Comparison of ENCODE assay signal across 7 mouse cellular contexts in genomic region chr3:96221640-96222038, GRCm38 (mm10). TPM values are rescaled to one million over a fixed set of nuclear protein-coding genes. Genes with fewer than 3 reads are reported as not detected.
A peak's percentile ranks its signal among the peaks of the same experiment; 100 is the strongest.
DNase-seq lines count a peak whose midpoint lies in the region; ATAC-seq and TF ChIP-seq lines count a peak whose summit lies in the region.

No protein-coding gene starts in this region.

- no peaks in the 10 kb centered on the region for H3K36me3 ChIP-seq in lung, embryonic 14.5 days (ENCODE audit: insufficient read depth)
- H3K36me3 ChIP-seq in embryonic facial prominence, embryonic 12.5 days, result no peaks in the 10 kb centered on the region
- no peaks in the 10 kb centered on the region for H3K36me3 ChIP-seq in hindbrain, embryonic 13.5 days
- H3K36me3 ChIP-seq in midbrain, embryonic 12.5 days, result no peaks in the 10 kb centered on the region

- peak overlapping the region; percentile 52 for H3K4me3 ChIP-seq in lung, embryonic 14.5 days (ENCODE audit: low read depth, low read length)
- H3K4me3 ChIP-seq in embryonic facial prominence, embryonic 12.5 days, result peak overlapping the region; percentile 65
- peak overlapping the region; percentile 57 for H3K4me3 ChIP-seq in hindbrain, embryonic 13.5 days
- peak overlapping the region; percentile 61 for H3K4me3 ChIP-seq in midbrain, embryonic 12.5 days

- H3K4me1 ChIP-seq in lung, embryonic 14.5 days (ENCODE audit: insufficient read depth), result peaks cover 16% of the 10 kb centered on the region; the same call in 1 of the 2 replicates
- H3K4me1 ChIP-seq in embryonic facial prominence, embryonic 12.5 days, result peaks cover 18% of the 10 kb centered on the region
- H3K4me1 ChIP-seq in hindbrain, embryonic 13.5 days (replicated peaks), result peaks cover 45% of the 10 kb centered on the region
- H3K4me1 ChIP-seq in midbrain, embryonic 12.5 days, result peaks cover 46% of the 10 kb centered on the region

- peak overlapping the region; percentile 56 for H3K9ac ChIP-seq in lung, embryonic 14.5 days
- peak overlapping the region; percentile 89 for H3K9ac ChIP-seq in embryonic facial prominence, embryonic 12.5 days
- H3K9ac ChIP-seq in hindbrain, embryonic 13.5 days, result peak overlapping the region; percentile 82
- H3K9ac ChIP-seq in midbrain, embryonic 12.5 days (replicated peaks), result peak overlapping the region; percentile 84

- H3K4me2 ChIP-seq in lung, embryonic 14.5 days, result peak overlapping the region; percentile 93
- H3K4me2 ChIP-seq in embryonic facial prominence, embryonic 12.5 days (replicated peaks), result peak overlapping the region; percentile 57
- H3K4me2 ChIP-seq in hindbrain, embryonic 13.5 days, result peak overlapping the region; percentile 86
- peak overlapping the region; percentile 79 for H3K4me2 ChIP-seq in midbrain, embryonic 12.5 days (replicated peaks)

- H3K27ac ChIP-seq in lung, embryonic 14.5 days (ENCODE audit: low read depth), result peak overlapping the region; percentile 99
- peak overlapping the region; percentile 99 for H3K27ac ChIP-seq in embryonic facial prominence, embryonic 12.5 days
- peak overlapping the region; percentile 98 for H3K27ac ChIP-seq in hindbrain, embryonic 13.5 days
- peak overlapping the region; percentile 98 for H3K27ac ChIP-seq in midbrain, embryonic 12.5 days (replicated peaks)

- no peak for TF ChIP-seq CTCF in lung, embryonic 14.5 days (IDR thresholded peaks at IDR 0.05; ENCODE audit: low read depth)

- WGBS in lung, embryonic 14.5 days, result 25% methylated on average over 9 of the region's 9 CpGs
- 18% methylated on average over 9 of the region's 9 CpGs for WGBS in embryonic facial prominence, embryonic 12.5 days
- WGBS in hindbrain, embryonic 13.5 days, result 18% methylated on average over 9 of the region's 9 CpGs
- 15% methylated on average over 9 of the region's 9 CpGs for WGBS in midbrain, embryonic 12.5 days

- DNase-seq in lung, embryonic 14.5 days, result peak; percentile 17
- no peak for DNase-seq in lung, postnatal 4 days
- DNase-seq in urinary bladder, adult 18-20 months (ENCODE audit: low spot score in 2 of 2), result no peak

- no peaks in the 10 kb centered on the region for H3K27me3 ChIP-seq in lung, embryonic 14.5 days (ENCODE audit: insufficient read depth, low read length)
- H3K27me3 ChIP-seq in embryonic facial prominence, embryonic 12.5 days, result no peaks in the 10 kb centered on the region
- no peaks in the 10 kb centered on the region for H3K27me3 ChIP-seq in hindbrain, embryonic 13.5 days
- H3K27me3 ChIP-seq in midbrain, embryonic 12.5 days, result no peaks in the 10 kb centered on the region

- no peak for ATAC-seq in lung, embryonic 14.5 days (ENCODE audit: insufficient read depth)
- ATAC-seq in embryonic facial prominence, embryonic 12.5 days (ENCODE audit: insufficient number of reproducible peaks, insufficient read depth, low FRiP score, low TSS enrichment), result no peak
- ATAC-seq in hindbrain, embryonic 13.5 days (ENCODE audit: low FRiP score), result no peak
- ATAC-seq in midbrain, embryonic 12.5 days (ENCODE audit: low FRiP score, low read depth), result no peak
- no peak for ATAC-seq in megakaryocyte-erythroid progenitor cell, adult 5-6 weeks (replicated peaks; ENCODE audit: low FRiP score, low TSS enrichment, poor library complexity, severe bottlenecking)

- H3K9me3 ChIP-seq in lung, embryonic 14.5 days (ENCODE audit: low read depth, low read length), result no peaks in the 10 kb centered on the region
- no peaks in the 10 kb centered on the region for H3K9me3 ChIP-seq in embryonic facial prominence, embryonic 12.5 days
- H3K9me3 ChIP-seq in hindbrain, embryonic 13.5 days, result no peaks in the 10 kb centered on the region
- no peaks in the 10 kb centered on the region for H3K9me3 ChIP-seq in midbrain, embryonic 12.5 days

RNA-seq across cellular contexts. Expression of gene Hist2h2be, which starts 0.7 kb away (rescaled TPM):
- 5.9 and 6.4 TPM in 2 replicates for polyA plus RNA-seq in lung, embryonic 14.5 days (2014; fragmentation: Nextera tagmentation; extraction: Ambion mirVana)
- 10.6 and 11.7 TPM in 2 replicates for polyA plus RNA-seq in embryonic facial prominence, embryonic 12.5 days (2016; fragmentation: Nextera tagmentation; extraction: Ambion mirVana)
- 4.3 TPM in 2 replicates for polyA plus RNA-seq in hindbrain, embryonic 13.5 days (2015; fragmentation: Nextera tagmentation; extraction: Ambion mirVana)
- 10.9 and 11.4 TPM in 2 replicates for polyA plus RNA-seq in midbrain, embryonic 12.5 days (2016; fragmentation: Nextera tagmentation; extraction: Ambion mirVana)
- total RNA-seq in megakaryocyte-erythroid progenitor cell, adult 5-6 weeks (2014; fragmentation: Nextera tagmentation), result 10.8 and 11.4 TPM in 2 replicates
- 7.4 and 10.0 TPM in 2 replicates for total RNA-seq in megakaryocyte-erythroid progenitor cell, adult 5-6 weeks (2017)

RNA-seq across cellular contexts. Expression of gene Hist2h2ac, which starts 1.0 kb away (rescaled TPM):
- 10.8 and 11.9 TPM in 2 replicates for polyA plus RNA-seq in lung, embryonic 14.5 days (2014; fragmentation: Nextera tagmentation; extraction: Ambion mirVana)
- 12.2 and 12.5 TPM in 2 replicates for polyA plus RNA-seq in embryonic facial prominence, embryonic 12.5 days (2016; fragmentation: Nextera tagmentation; extraction: Ambion mirVana)
- polyA plus RNA-seq in hindbrain, embryonic 13.5 days (2015; fragmentation: Nextera tagmentation; extraction: Ambion mirVana), result 3.1 and 3.6 TPM in 2 replicates
- polyA plus RNA-seq in midbrain, embryonic 12.5 days (2016; fragmentation: Nextera tagmentation; extraction: Ambion mirVana), result 9.0 and 11.6 TPM in 2 replicates
- total RNA-seq in megakaryocyte-erythroid progenitor cell, adult 5-6 weeks (2014; fragmentation: Nextera tagmentation), result 68.5 and 103 TPM in 2 replicates
- 2,466 and 2,516 TPM in 2 replicates for total RNA-seq in megakaryocyte-erythroid progenitor cell, adult 5-6 weeks (2017)

RNA-seq across cellular contexts. Expression of gene Hist2h2ab, which starts 2.0 kb away (rescaled TPM):
- polyA plus RNA-seq in lung, embryonic 14.5 days (2014; fragmentation: Nextera tagmentation; extraction: Ambion mirVana), result not detected in 2 replicates
- 1.5 and 1.6 TPM in 2 replicates for polyA plus RNA-seq in embryonic facial prominence, embryonic 12.5 days (2016; fragmentation: Nextera tagmentation; extraction: Ambion mirVana)
- 1.0 TPM in 1 of 2 replicates, not detected in the other for polyA plus RNA-seq in hindbrain, embryonic 13.5 days (2015; fragmentation: Nextera tagmentation; extraction: Ambion mirVana)
- polyA plus RNA-seq in midbrain, embryonic 12.5 days (2016; fragmentation: Nextera tagmentation; extraction: Ambion mirVana), result 0.96 and 1.2 TPM in 2 replicates
- total RNA-seq in megakaryocyte-erythroid progenitor cell, adult 5-6 weeks (2014; fragmentation: Nextera tagmentation), result 13.4 and 16.5 TPM in 2 replicates
- 180 and 196 TPM in 2 replicates for total RNA-seq in megakaryocyte-erythroid progenitor cell, adult 5-6 weeks (2017)

RNA-seq across cellular contexts. Expression of gene Bola1, which starts 2.1 kb away (rescaled TPM):
- 57.6 and 68.0 TPM in 2 replicates for polyA plus RNA-seq in lung, embryonic 14.5 days (2014; fragmentation: Nextera tagmentation; extraction: Ambion mirVana)
- polyA plus RNA-seq in embryonic facial prominence, embryonic 12.5 days (2016; fragmentation: Nextera tagmentation; extraction: Ambion mirVana), result 52.6 and 53.3 TPM in 2 replicates
- polyA plus RNA-seq in hindbrain, embryonic 13.5 days (2015; fragmentation: Nextera tagmentation; extraction: Ambion mirVana), result 64.0 and 65.6 TPM in 2 replicates
- polyA plus RNA-seq in midbrain, embryonic 12.5 days (2016; fragmentation: Nextera tagmentation; extraction: Ambion mirVana), result 66.9 and 71.6 TPM in 2 replicates
- 35.9 and 55.4 TPM in 2 replicates for total RNA-seq in megakaryocyte-erythroid progenitor cell, adult 5-6 weeks (2014; fragmentation: Nextera tagmentation)
- 39.3 and 44.8 TPM in 2 replicates for total RNA-seq in megakaryocyte-erythroid progenitor cell, adult 5-6 weeks (2017)

RNA-seq across cellular contexts. Expression of gene Hist2h3c2, which starts 17.3 kb away (rescaled TPM):
- polyA plus RNA-seq in lung, embryonic 14.5 days (2014; fragmentation: Nextera tagmentation; extraction: Ambion mirVana), result 11.5 and 14.4 TPM in 2 replicates
- polyA plus RNA-seq in embryonic facial prominence, embryonic 12.5 days (2016; fragmentation: Nextera tagmentation; extraction: Ambion mirVana), result 7.1 and 8.2 TPM in 2 replicates
- 4.1 and 5.3 TPM in 2 replicates for polyA plus RNA-seq in hindbrain, embryonic 13.5 days (2015; fragmentation: Nextera tagmentation; extraction: Ambion mirVana)
- polyA plus RNA-seq in midbrain, embryonic 12.5 days (2016; fragmentation: Nextera tagmentation; extraction: Ambion mirVana), result 9.8 and 14.7 TPM in 2 replicates
- 238 and 244 TPM in 2 replicates for total RNA-seq in megakaryocyte-erythroid progenitor cell, adult 5-6 weeks (2014; fragmentation: Nextera tagmentation)
- 41.9 and 280 TPM in 2 replicates for total RNA-seq in megakaryocyte-erythroid progenitor cell, adult 5-6 weeks (2017)
